Mouse (Mus musculus): Measurements from ENCODE around the gene Sfxn5. TPM values are rescaled to one million over a fixed set of nuclear protein-coding genes. Genes with fewer than 3 reads are reported as not detected.

Sfxn5 gene
- polyA plus RNA-seq, 1 experiment from 2014 or later = 6.7 TPM

- Histone ChIP-seq H3K27ac (no peak overlapping the region), H3K4me2 (replicated peaks) (no peak overlapping the region), H3K36me3 (no peaks in the 10 kb centered on the region), H3K4me3 (replicated peaks) (no peak overlapping the region), H3K27me3 (replicated peaks) (no peaks in the 10 kb centered on the region), H3K4me1 (replicated peaks) (peaks cover 17% of the 10 kb centered on the region), H3K9ac (no peak overlapping the region), H3K9me3 (no peaks in the 10 kb centered on the region)
- ATAC-seq = no peak
- WGBS = 86% methylated on average over 5 of the region's 5 CpGs
Observed at GRCm38 (mm10) chr6:85363231-85363905, 30.1 kb upstream of the Sfxn5 start.

- Histone ChIP-seq H3K4me3 (replicated peaks) (no peak overlapping the region), H3K9ac (no peak overlapping the region), H3K27ac (no peak overlapping the region), H3K27me3 (replicated peaks) (no peaks in the 10 kb centered on the region), H3K36me3 (no peaks in the 10 kb centered on the region), H3K4me2 (replicated peaks) (no peak overlapping the region), H3K9me3 (no peaks in the 10 kb centered on the region), H3K4me1 (replicated peaks) (peaks cover 11% of the 10 kb centered on the region)
- WGBS = 82% methylated on average over 5 of the region's 5 CpGs
- no peak for ATAC-seq
Observed at GRCm38 (mm10) chr6:85362610-85363009, 29.4 kb upstream of the Sfxn5 start.

- no peak overlapping the region for H3K9ac ChIP-seq
- H3K9me3 ChIP-seq = no peaks in the 10 kb centered on the region
- H3K27ac ChIP-seq = no peak overlapping the region
- peak; percentile 48 for ATAC-seq
- H3K27me3 ChIP-seq (replicated peaks) = no peaks in the 10 kb centered on the region
- WGBS = 79% methylated on average over 5 of the region's 5 CpGs
- H3K36me3 ChIP-seq = no peaks in the 10 kb centered on the region
- H3K4me3 ChIP-seq (replicated peaks) = no peak overlapping the region
- no peaks in the 10 kb centered on the region for H3K4me1 ChIP-seq (replicated peaks)
- H3K4me2 ChIP-seq (replicated peaks) = no peak overlapping the region
Observed at GRCm38 (mm10) chr6:85360311-85360710, 27.1 kb upstream of the Sfxn5 start.

GRCm38 (mm10) chr6:85358877-85359276 is 25.7 kb upstream of the Sfxn5 start:
- Histone ChIP-seq H3K9me3 (no peaks in the 10 kb centered on the region), H3K27me3 (replicated peaks) (no peaks in the 10 kb centered on the region), H3K4me3 (replicated peaks) (no peak overlapping the region), H3K4me1 (replicated peaks) (no peaks in the 10 kb centered on the region), H3K4me2 (replicated peaks) (no peak overlapping the region), H3K9ac (no peak overlapping the region), H3K36me3 (no peaks in the 10 kb centered on the region), H3K27ac (no peak overlapping the region)
- no peak for ATAC-seq
- 94% methylated on average over 1 of the region's 1 CpGs for WGBS

- WGBS = 64% methylated on average over 4 of the region's 4 CpGs
- Histone ChIP-seq H3K4me1 (replicated peaks) (no peaks in the 10 kb centered on the region), H3K9ac (no peak overlapping the region), H3K4me2 (replicated peaks) (no peak overlapping the region), H3K4me3 (replicated peaks) (no peak overlapping the region), H3K27ac (no peak overlapping the region), H3K27me3 (replicated peaks) (no peaks in the 10 kb centered on the region), H3K9me3 (no peaks in the 10 kb centered on the region), H3K36me3 (no peaks in the 10 kb centered on the region)
- no peak for ATAC-seq
Observed at GRCm38 (mm10) chr6:85356682-85357465, 23.7 kb upstream of the Sfxn5 start.

- Histone ChIP-seq H3K9me3 (no peaks in the 10 kb centered on the region), H3K36me3 (no peaks in the 10 kb centered on the region), H3K9ac (no peak overlapping the region), H3K4me3 (replicated peaks) (no peak overlapping the region), H3K27me3 (replicated peaks) (no peaks in the 10 kb centered on the region), H3K27ac (no peak overlapping the region), H3K4me2 (replicated peaks) (no peak overlapping the region), H3K4me1 (replicated peaks) (no peaks in the 10 kb centered on the region)
- 96% methylated on average over 2 of the region's 2 CpGs for WGBS
- ATAC-seq = no peak
Observed at GRCm38 (mm10) chr6:85355753-85356152, 22.5 kb upstream of the Sfxn5 start.

GRCm38 (mm10) chr6:85354709-85355108 is 21.5 kb upstream of the Sfxn5 start:
- H3K4me3 ChIP-seq (replicated peaks) = no peak overlapping the region
- H3K36me3 ChIP-seq = no peaks in the 10 kb centered on the region
- no peak overlapping the region for H3K9ac ChIP-seq
- ATAC-seq = no peak
- H3K4me2 ChIP-seq (replicated peaks) = no peak overlapping the region
- H3K27ac ChIP-seq = no peak overlapping the region
- no peaks in the 10 kb centered on the region for H3K27me3 ChIP-seq (replicated peaks)
- no peaks in the 10 kb centered on the region for H3K9me3 ChIP-seq
- no peaks in the 10 kb centered on the region for H3K4me1 ChIP-seq (replicated peaks)
- WGBS = 76% methylated on average over 6 of the region's 6 CpGs

GRCm38 (mm10) chr6:85353706-85354105 is 20.5 kb upstream of the Sfxn5 start:
- Histone ChIP-seq H3K4me1 (replicated peaks) (0 out of 2 replicates have a peak, but pooled peaks cover 2% of the 10 kb centered on the region), H3K27me3 (replicated peaks) (no peaks in the 10 kb centered on the region), H3K4me2 (replicated peaks) (no peak overlapping the region), H3K9me3 (no peaks in the 10 kb centered on the region), H3K9ac (no peak overlapping the region), H3K4me3 (replicated peaks) (no peak overlapping the region), H3K36me3 (no peaks in the 10 kb centered on the region), H3K27ac (no peak overlapping the region)
- WGBS = 61% methylated on average over 3 of the region's 3 CpGs
- no peak for ATAC-seq

- Histone ChIP-seq H3K27ac (no peak overlapping the region), H3K4me1 (replicated peaks) (0 out of 2 replicates have a peak, but pooled peaks cover 2% of the 10 kb centered on the region), H3K4me2 (replicated peaks) (no peak overlapping the region), H3K36me3 (no peaks in the 10 kb centered on the region), H3K9ac (no peak overlapping the region), H3K4me3 (replicated peaks) (no peak overlapping the region), H3K9me3 (no peaks in the 10 kb centered on the region), H3K27me3 (replicated peaks) (no peaks in the 10 kb centered on the region)
- 84% methylated on average over 1 of the region's 1 CpGs for WGBS
- no peak for ATAC-seq
Observed at GRCm38 (mm10) chr6:85350157-85350556, 16.9 kb upstream of the Sfxn5 start.

- no peaks in the 10 kb centered on the region for H3K9me3 ChIP-seq
- 72% methylated on average over 7 of the region's 7 CpGs for WGBS
- H3K4me1 ChIP-seq (replicated peaks) = 0 out of 2 replicates have a peak, but pooled peaks cover 2% of the 10 kb centered on the region
- H3K9ac ChIP-seq = no peak overlapping the region
- ATAC-seq = no peak
- H3K27me3 ChIP-seq (replicated peaks) = no peaks in the 10 kb centered on the region
- no peak overlapping the region for H3K4me3 ChIP-seq (replicated peaks)
- H3K27ac ChIP-seq = no peak overlapping the region
- H3K36me3 ChIP-seq = no peaks in the 10 kb centered on the region
- H3K4me2 ChIP-seq (replicated peaks) = no peak overlapping the region
Observed at GRCm38 (mm10) chr6:85349246-85349645, 16.0 kb upstream of the Sfxn5 start.

- Histone ChIP-seq H3K4me2 (replicated peaks) (no peak overlapping the region), H3K9me3 (no peaks in the 10 kb centered on the region), H3K9ac (no peak overlapping the region), H3K27ac (no peak overlapping the region), H3K4me1 (replicated peaks) (0 out of 2 replicates have a peak, but pooled peaks cover 2% of the 10 kb centered on the region), H3K36me3 (no peaks in the 10 kb centered on the region), H3K27me3 (replicated peaks) (no peaks in the 10 kb centered on the region), H3K4me3 (replicated peaks) (no peak overlapping the region)
- 89% methylated on average over 11 of the region's 11 CpGs for WGBS
- ATAC-seq = no peak
Observed at GRCm38 (mm10) chr6:85348133-85348532, 14.9 kb upstream of the Sfxn5 start.

- Histone ChIP-seq H3K27me3 (replicated peaks) (no peaks in the 10 kb centered on the region), H3K4me1 (replicated peaks) (0 out of 2 replicates have a peak, but pooled peaks cover 2% of the 10 kb centered on the region), H3K9me3 (no peaks in the 10 kb centered on the region), H3K4me2 (replicated peaks) (no peak overlapping the region), H3K36me3 (0 out of 2 replicates have a peak, but pooled peaks cover 2% of the 10 kb centered on the region), H3K27ac (no peak overlapping the region), H3K9ac (no peak overlapping the region), H3K4me3 (replicated peaks) (no peak overlapping the region)
- 44% methylated on average over 6 of the region's 6 CpGs for WGBS
- peak; percentile 86 for ATAC-seq
Observed at GRCm38 (mm10) chr6:85346028-85346634, 12.9 kb upstream of the Sfxn5 start.
